Mouse (Mus musculus): Measurements from ENCODE around the gene Hmcn2. TPM values are rescaled to one million over a fixed set of nuclear protein-coding genes. Genes with fewer than 3 reads are reported as not detected.

The Hmcn2 gene
- polyA plus RNA-seq (2017; shearing (Covaris generic)) = 0.10 TPM

GRCm38 (mm10) chr2:31314007-31314465, at the start of gene Hmcn2:
Gene Hmcn2, plus strand, starts transcription at chr2:31314415.

GRCm38 (mm10) chr2:31469931-31470682, 155.9 kb downstream of the Hmcn2 start, which contains the start of gene Ass1:
Gene Ass1, plus strand, starts transcription at chr2:31470207.

Other genes with a start within 250 kb of the Hmcn2 start
- 114 TPM for gene Fnbp1, start 172.4 kb upstream of the Hmcn2 start, polyA plus RNA-seq (2017; shearing (Covaris generic))
- 35.6 TPM for gene Gpr107, start 162.1 kb upstream of the Hmcn2 start, polyA plus RNA-seq (2017; shearing (Covaris generic))
- not detected for gene Ncs1, start 68.6 kb upstream of the Hmcn2 start, polyA plus RNA-seq (2017; shearing (Covaris generic))
- 83.7 TPM for gene Ass1, start 155.8 kb downstream of the Hmcn2 start, polyA plus RNA-seq (2017; shearing (Covaris generic))

All from effector memory CD4-positive, alpha-beta T cell, adult 5 months (primary cell).